Mouse (Mus musculus): ENCODE results near the gene Gm1043.

Gene Gm1043

DNA sequence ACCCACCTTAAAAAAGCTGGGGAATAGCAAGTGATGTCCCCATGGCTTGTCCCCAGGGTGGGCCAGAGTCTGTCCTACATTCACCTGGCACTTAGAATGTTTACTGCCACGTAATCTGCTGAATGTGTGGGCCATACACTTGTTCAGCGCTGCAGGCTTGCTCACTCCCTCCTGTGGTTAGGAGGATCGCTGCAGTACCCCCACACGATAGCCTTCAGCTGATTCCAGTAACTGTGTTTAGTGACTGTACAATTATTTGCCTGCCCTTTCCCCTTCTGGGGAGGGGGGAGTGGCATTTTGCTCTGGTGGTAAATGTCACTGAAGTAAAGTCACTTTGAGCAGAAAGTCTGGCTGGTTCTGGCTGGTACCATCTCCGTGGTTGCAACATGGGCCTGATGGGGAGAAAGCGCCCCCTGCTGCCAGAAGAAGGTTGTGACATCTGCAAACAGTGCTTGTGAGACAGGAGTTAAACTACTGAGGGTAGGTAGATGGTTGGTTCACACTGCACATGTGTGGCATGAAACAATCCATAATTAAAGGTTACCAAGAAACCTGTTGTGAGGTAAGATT, 24.2 kb downstream of the Gm1043 start:
- DNase-seq (ENCODE audit: low spot score in 2 of 2) = peak; percentile 71 to 86

- DNase-seq (ENCODE audit: low spot score in 2 of 2) = no peak
Measured at GRCm38 (mm10) chr5:37112389-37112788, 27.2 kb downstream of the Gm1043 start.

DNA sequence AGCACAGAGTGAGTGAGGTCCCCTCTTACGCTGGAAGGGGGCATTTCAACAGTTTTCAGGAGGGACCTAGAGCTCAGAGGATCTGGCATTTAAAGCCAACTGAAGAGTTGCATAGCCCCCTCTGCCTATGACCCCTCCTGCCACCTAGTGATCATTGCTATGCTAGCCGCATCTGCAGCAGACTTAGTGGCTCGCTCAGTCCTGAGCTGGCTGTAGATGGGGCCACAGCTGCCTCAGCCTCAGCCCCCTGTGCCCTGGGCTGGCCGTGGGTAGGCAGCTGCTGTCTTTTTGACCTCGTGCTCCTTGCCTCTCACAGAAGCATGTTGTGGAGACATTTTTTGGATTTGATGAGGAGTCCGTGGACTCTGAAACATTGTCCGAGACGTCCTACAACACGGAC, 32.0 kb downstream of the Gm1043 start:
- no peak for DNase-seq (ENCODE audit: low spot score in 2 of 2)

DNA sequence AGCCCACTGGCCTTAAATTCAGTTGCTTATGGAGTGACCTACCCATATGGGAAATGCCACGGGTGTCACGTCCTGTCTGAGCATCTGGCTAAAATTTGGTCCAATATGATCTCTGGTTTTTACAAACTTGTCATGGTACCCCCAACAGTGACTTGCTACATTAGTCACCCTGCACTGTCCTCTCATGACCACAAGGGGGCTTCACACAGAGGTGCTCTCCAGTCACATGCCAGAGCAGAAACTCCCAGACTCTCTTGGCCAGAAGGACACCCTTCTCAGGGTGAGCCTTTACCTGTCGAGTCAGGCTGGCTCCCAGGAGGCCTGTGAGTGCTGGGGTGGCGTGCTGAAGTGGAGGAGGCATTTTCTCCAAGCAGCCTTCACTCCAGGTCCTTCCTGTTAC, 33.1 kb downstream of the Gm1043 start:
- DNase-seq (ENCODE audit: low spot score in 2 of 2) = no peak

DNA sequence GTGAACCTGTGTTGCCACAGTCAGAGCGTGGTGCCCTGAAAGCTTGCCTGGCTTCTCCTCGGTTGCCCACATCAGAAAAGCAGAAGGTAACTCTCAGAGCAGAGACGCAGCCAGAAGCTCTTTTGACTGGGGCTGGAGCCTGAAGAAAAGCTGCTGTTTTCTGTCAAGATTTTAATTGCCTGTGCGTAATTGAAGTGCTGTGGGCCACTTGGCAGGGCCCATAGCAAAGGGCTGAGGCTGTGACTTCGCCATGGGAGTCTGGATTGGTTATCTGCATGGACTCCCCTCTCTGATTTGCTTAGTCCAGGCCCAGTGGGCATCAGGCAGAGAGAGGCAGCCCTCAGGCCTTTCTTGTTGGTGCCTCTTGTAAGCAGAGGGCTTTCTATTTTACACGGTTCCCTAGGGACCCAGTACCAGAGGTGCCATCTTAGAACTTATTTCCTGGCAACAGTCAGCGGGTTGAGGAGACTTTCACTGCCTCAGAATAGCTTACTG, 36.1 kb downstream of the Gm1043 start:
- no peak for DNase-seq (ENCODE audit: low spot score in 2 of 2)

GRCm38 (mm10) chr5:37131841-37132240, 46.7 kb downstream of the Gm1043 start:
- DNase-seq (ENCODE audit: low spot score in 2 of 2) = no peak

DNA sequence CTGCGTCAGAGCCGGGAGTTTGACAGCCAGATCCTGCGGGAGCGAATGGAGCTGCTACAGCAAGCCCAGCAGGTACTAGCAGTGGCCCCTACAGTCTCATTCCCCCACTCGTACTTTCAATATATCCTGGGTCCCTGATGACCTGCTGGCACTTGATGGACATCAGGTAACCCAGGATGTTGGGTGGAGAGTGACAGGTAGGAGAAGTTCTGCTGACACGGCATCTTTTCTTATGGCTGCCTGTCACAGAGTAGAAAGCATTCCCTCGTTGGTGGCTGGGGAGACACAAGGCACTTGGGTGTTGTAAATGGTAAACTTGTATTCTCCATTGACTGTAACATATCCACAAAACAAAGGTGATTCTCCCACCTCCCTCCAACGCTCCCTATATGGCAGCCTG, 56.6 kb downstream of the Gm1043 start:
- DNase-seq (ENCODE audit: low spot score in 2 of 2) = no peak

GRCm38 (mm10) chr5:37147536-37147935, 62.4 kb downstream of the Gm1043 start:
- DNase-seq (ENCODE audit: low spot score in 2 of 2) = peak; percentile 34 to 44

- no peak for DNase-seq (ENCODE audit: low spot score in 2 of 2)
Measured at GRCm38 (mm10) chr5:37150650-37151049, 65.5 kb downstream of the Gm1043 start.

- no peak for DNase-seq (ENCODE audit: low spot score in 2 of 2)
Measured at GRCm38 (mm10) chr5:37154472-37154871, 69.3 kb downstream of the Gm1043 start.

- DNase-seq (ENCODE audit: low spot score in 2 of 2) = no peak
Measured at GRCm38 (mm10) chr5:37158408-37158807, 73.2 kb downstream of the Gm1043 start.

DNA sequence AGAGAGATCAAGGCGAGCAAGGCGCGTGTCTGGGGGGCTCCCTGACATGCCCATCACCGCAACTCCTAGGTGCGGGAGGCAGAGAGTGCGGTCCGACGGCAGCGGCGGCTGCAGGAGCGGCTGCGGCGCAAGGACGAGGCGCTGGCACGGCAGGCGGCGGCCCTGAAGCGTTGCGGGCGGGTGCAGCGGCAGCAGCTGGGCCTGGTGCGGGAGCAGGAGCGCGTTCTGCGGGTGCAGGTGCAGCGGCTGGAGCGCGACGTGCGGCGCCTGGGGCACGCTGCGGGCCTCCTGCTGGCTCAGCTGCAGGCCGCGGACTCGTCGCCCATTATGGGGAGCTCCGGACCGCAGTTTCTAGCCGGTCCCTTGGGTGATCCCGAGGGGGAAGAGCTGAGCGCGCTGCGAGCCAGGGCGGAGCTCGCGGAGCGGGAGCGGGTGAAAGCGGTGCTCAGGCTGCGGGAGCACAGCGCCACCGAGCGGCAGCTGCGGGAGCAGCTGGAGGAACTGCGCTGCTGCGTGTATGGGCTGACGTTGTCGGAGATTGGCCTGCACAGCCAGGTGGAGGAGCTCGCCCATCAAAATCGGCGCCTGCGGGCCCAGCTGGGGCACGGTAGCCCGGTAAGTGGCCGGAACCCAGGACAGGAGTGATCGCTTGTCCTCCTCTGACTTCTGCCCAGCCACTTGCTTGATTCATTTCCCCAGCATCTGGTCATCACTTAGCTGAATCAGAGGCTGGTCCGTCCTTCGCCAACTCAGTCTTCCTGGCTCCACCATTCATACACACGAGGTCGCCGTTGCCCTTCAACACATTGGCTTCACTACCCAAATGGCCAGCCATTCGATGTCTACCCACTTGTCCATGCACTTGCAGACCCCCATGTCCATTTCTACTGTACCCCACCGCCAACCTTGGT, 78.0 kb downstream of the Gm1043 start:
- DNase-seq (ENCODE audit: low spot score in 2 of 2) = peak; percentile 65 to 79

GRCm38 (mm10) chr5:37176466-37176865, 91.3 kb downstream of the Gm1043 start:
- no peak for DNase-seq (ENCODE audit: low spot score in 2 of 2)

DNA sequence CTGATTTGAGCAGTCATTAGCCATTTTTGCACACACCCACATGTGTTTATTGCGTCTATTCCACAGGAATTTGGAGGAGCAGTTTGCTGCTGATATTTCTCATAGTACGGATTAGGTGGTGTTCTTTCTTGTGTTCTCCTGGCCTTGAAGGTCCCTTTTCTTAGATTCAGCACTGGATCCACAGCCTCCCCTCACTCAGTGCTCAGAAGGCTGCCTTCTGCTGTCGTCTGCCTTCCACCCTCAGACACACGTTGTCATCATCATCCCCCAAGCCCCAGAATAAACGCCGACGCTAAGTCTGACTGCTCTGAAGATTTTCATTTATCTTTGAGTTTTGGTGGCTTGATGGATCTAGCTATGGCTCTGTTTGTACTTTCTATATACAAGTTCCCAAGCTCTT, 91.9 kb downstream of the Gm1043 start:
- peak; percentile 28 to 37 for DNase-seq (ENCODE audit: low spot score in 2 of 2)

GRCm38 (mm10) chr5:37178811-37179210, 93.6 kb downstream of the Gm1043 start:
- no peak for DNase-seq (ENCODE audit: low spot score in 2 of 2)

GRCm38 (mm10) chr5:37179872-37180271, 94.7 kb downstream of the Gm1043 start:
- DNase-seq (ENCODE audit: low spot score in 2 of 2) = no peak

- DNase-seq (ENCODE audit: low spot score in 2 of 2) = no peak
Measured at GRCm38 (mm10) chr5:37180624-37181023, 95.5 kb downstream of the Gm1043 start.

- DNase-seq (ENCODE audit: low spot score in 2 of 2) = no peak
Measured at GRCm38 (mm10) chr5:37184605-37185004, 99.4 kb downstream of the Gm1043 start.

DNA sequence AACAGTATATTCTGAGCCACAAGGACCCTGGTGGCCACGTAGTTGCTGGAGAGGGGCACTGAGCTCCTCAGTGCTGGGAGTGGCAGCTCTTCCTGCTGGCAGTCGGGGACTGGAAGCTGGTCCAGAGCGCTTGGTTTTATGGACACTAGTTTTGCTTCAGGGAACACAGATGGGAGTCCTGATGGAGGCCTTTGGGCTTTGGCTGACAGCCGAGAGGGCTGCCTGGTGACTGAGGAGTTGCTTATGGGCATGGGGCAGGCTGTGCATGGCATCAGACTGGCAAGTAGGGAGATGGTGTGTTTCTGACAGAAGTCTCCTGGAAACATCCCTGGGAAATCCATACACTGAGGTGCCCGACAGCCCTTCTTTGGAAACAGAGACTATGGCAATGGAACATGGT, 105.2 kb downstream of the Gm1043 start:
- DNase-seq (ENCODE audit: low spot score in 2 of 2) = no peak

DNA sequence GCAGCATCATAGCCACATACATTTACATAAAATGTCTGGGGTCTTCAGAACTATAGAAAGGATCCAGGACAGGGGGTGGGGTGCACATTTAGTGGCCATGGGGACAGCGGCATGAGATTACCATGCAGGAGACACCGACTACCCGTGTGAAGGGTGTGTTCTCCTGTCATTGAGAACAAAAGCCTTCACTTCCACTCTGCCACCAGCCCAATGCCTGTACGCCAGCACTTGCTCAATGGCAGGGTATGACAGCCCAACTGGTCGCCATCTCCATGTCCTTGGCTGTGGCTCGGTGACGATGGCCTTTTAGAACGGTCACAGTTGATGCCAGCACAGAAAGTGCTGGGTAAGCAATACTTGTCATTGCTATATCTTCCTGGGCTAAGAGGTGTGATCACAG, 111.0 kb downstream of the Gm1043 start:
- no peak for DNase-seq (ENCODE audit: low spot score in 2 of 2)

DNA sequence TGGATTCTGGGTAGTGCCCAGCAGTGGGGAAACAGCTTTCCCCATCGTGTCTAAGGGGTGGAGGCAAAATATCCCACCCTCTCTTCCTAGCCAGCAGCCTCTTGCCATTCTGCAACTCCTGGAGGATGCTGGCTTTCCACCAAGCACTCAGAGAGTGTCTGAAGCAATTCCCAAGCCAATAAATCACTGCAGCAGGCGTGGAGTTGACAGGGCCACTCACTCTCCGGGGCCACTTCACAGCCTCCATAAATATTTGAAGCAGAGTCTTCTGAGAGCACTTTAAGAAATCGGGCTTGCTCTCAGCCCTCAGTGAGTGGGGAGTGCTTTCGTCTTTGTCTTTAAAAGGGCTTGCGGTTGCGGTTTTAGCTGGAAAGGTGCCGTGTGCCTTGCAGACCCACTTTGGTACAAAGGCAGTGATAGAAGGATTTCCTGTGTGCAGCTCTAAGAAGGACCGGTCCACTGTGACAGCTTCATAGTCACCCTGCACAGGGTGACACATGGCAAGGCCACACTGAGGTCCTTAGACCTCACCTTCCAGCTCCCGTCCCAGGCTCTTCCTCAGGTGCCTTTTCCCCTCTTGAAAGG, 111.6 kb downstream of the Gm1043 start:
- no peak for DNase-seq (ENCODE audit: low spot score in 2 of 2)

GRCm38 (mm10) chr5:37197423-37197822, 112.3 kb downstream of the Gm1043 start:
- DNase-seq (ENCODE audit: low spot score in 2 of 2) = no peak

Data from frontal cortex, postnatal 14 days (tissue).